Mouse (Mus musculus) bone marrow macrophage, adult 2 months (primary cell): ENCODE measurements around the gene Ift140. TPM values are rescaled to one million over a fixed set of nuclear protein-coding genes. Genes with fewer than 3 reads are reported as not detected.

Source experiments
- H3K27ac ChIP-seq: 2 replicates; pipeline ENCODE4 v1.5.1; 2012; ENCODE audit warnings: low read depth, low read length; ENCODE audit not compliant: insufficient read depth
- H3K4me1 ChIP-seq: 2 replicates; pipeline ENCODE4 v1.6.1; 2012; ENCODE audit warnings: low read length; ENCODE audit not compliant: control insufficient read depth, insufficient read depth
- H3K4me3 ChIP-seq: 2 replicates; pipeline ENCODE4 v1.5.1; 2012; ENCODE audit warnings: mild to moderate bottlenecking, low read length, moderate library complexity; ENCODE audit not compliant: insufficient read depth
- CTCF ChIP-seq: IDR thresholded peaks from 2 replicates; pipeline ENCODE4 v1.5.1; 2012; ENCODE audit warnings: low read depth, mild to moderate bottlenecking, low read length, moderate library complexity
- POLR2A ChIP-seq: IDR thresholded peaks from 2 replicates; pipeline ENCODE4 v1.6.1; 2012; ENCODE audit warnings: mild to moderate bottlenecking, low read depth, low read length, borderline replicate concordance
- polyA plus RNA-seq: library from polyadenylated mRNA; stranded (reverse); fragments of >200 nt; gene quantifications from 2 replicates; pipeline ENCODE4 v1.2.4, GENCODE M21; 2012; ENCODE audit not compliant: missing spikeins, insufficient read depth, insufficient read length

Ift140 gene
- polyA plus RNA-seq, 1 experiment = 20.4 TPM

- H3K4me3 ChIP-seq = no peak overlapping the region
- TF ChIP-seq CTCF (no peak), POLR2A (no peak)
- no peaks in the 10 kb centered on the region for H3K4me1 ChIP-seq
- H3K27ac ChIP-seq = no peak overlapping the region
Measured at GRCm38 (mm10) chr17:25089158-25089557, 73.3 kb downstream of the Ift140 start.

GRCm38 (mm10) chr17:25090450-25090849 lies 74.6 kb downstream of the Ift140 start:
- TF ChIP-seq POLR2A (no peak), CTCF (no peak)
- Histone ChIP-seq H3K4me1 (no peaks in the 10 kb centered on the region), H3K4me3 (no peak overlapping the region), H3K27ac (no peak overlapping the region)

- H3K27ac ChIP-seq = no peak overlapping the region
- no peaks in the 10 kb centered on the region for H3K4me1 ChIP-seq
- TF ChIP-seq CTCF (no peak), POLR2A (no peak)
- no peak overlapping the region for H3K4me3 ChIP-seq
Measured at GRCm38 (mm10) chr17:25096221-25096620, 80.3 kb downstream of the Ift140 start.

GRCm38 (mm10) chr17:25100052-25100451 lies 84.2 kb downstream of the Ift140 start:
- H3K27ac ChIP-seq = no peak overlapping the region

GRCm38 (mm10) chr17:25101338-25101737 lies 85.5 kb downstream of the Ift140 start:
- H3K27ac ChIP-seq = no peak overlapping the region
- TF ChIP-seq CTCF (no peak), POLR2A (no peak)
- no peak overlapping the region for H3K4me3 ChIP-seq
- no peaks in the 10 kb centered on the region for H3K4me1 ChIP-seq

More at GRCm38 (mm10) chr17:25100052-25100451, 84.2 kb downstream of the Ift140 start:
- TF ChIP-seq POLR2A (no peak), CTCF (no peak)
- H3K4me1 ChIP-seq = no peaks in the 10 kb centered on the region
- H3K4me3 ChIP-seq = no peak overlapping the region

GRCm38 (mm10) chr17:25107786-25108185 lies 91.9 kb downstream of the Ift140 start:
- peaks cover 17% of the 10 kb centered on the region for H3K4me1 ChIP-seq
- TF ChIP-seq CTCF (no peak), POLR2A (no peak)
- H3K4me3 ChIP-seq = no peak overlapping the region
- no peak overlapping the region for H3K27ac ChIP-seq

GRCm38 (mm10) chr17:25109578-25109977 lies 93.7 kb downstream of the Ift140 start:
- Histone ChIP-seq H3K27ac (no peak overlapping the region), H3K4me1 (peaks cover 33% of the 10 kb centered on the region), H3K4me3 (no peak overlapping the region)
- no peak for TF ChIP-seq POLR2A
- TF ChIP-seq CTCF = peak; percentile 33; the same call in 1 of the 2 replicates

- TF ChIP-seq CTCF = no peak
- TF ChIP-seq POLR2A = no peak
- H3K4me3 ChIP-seq = no peak overlapping the region
- peaks cover 33% of the 10 kb centered on the region for H3K4me1 ChIP-seq
- H3K27ac ChIP-seq = no peak overlapping the region
Measured at GRCm38 (mm10) chr17:25110590-25110989, 94.7 kb downstream of the Ift140 start.

GRCm38 (mm10) chr17:25111220-25111619 lies 95.3 kb downstream of the Ift140 start:
- Histone ChIP-seq H3K4me3 (no peak overlapping the region), H3K27ac (peak overlapping the region; percentile 80), H3K4me1 (peaks cover 34% of the 10 kb centered on the region)
- TF ChIP-seq CTCF (no peak), POLR2A (no peak)

- H3K27ac ChIP-seq = peak overlapping the region; percentile 80
- H3K4me1 ChIP-seq = peaks cover 36% of the 10 kb centered on the region
- peak overlapping the region; percentile 9 for H3K4me3 ChIP-seq
- no peak; the same call in 1 of the 2 replicates for TF ChIP-seq POLR2A
- no peak for TF ChIP-seq CTCF
Measured at GRCm38 (mm10) chr17:25111739-25112422, 96.0 kb downstream of the Ift140 start.
